Mouse (Mus musculus): Measurements from ENCODE around the gene Fancd2os. TPM values are rescaled to one million over a fixed set of nuclear protein-coding genes. Genes with fewer than 3 reads are reported as not detected.

The Fancd2os gene
- total RNA-seq, 1 experiment = 0.45 TPM

DNA sequence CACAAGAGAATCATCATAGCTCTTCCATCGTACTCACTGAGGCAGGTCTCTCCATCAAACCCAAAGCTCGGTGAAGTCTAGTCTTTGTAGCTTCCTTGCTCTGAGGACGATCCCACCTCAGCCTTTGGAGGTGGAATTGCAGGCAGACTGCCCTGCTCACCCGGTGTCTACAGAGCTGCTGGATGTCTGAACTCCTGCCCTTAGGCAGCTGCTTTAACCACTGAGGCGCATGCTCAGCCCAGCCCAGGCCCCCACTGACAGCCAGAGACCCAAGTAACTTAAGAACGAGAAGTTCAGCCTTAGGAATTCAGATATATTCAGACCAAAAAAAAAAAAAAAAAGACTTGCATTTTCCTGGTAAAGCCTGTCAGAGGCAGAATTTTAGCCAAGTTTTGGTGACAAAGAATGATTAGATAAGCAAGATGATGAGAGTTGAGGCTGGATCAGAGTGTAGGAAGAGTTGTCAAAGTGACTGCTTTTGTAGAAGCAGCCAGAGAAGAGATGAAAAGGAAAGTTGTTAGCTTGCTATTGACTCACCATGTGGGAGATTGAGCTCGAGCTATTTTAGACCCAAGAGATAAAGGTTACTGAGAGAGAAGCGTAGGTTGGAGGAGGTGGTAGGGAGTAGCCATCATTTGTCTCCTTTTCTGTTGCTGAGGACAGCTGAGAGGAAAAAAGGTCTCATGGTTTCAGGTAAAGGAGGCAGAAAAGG, 11.9 kb upstream of the Fancd2os start:
- no peak overlapping the region for H3K27ac ChIP-seq (ENCODE audit: insufficient read depth, low read depth, low read length, poor library complexity, severe bottlenecking)
- H3K36me3 ChIP-seq (ENCODE audit: control insufficient read depth, insufficient read depth, low read length, poor library complexity, severe bottlenecking) = peaks cover 18% of the 10 kb centered on the region
- in situ Hi-C loops (cut with MboI; ENCODE audit: low sequenced_read_pairs in 2 of 2, unreplicated experiment in 2 of 2) = no loop called here
- peaks cover 0 to 4% of the 10 kb centered on the region in 2 experiments; a peak in 1 of 4 replicates for H3K4me1 ChIP-seq (ENCODE audit: control insufficient read depth in 2 of 2, insufficient read depth in 2 of 2, low read length in 2 of 2, poor library complexity in 1 of 2)
- TF ChIP-seq CHD2 (IDR thresholded peaks at IDR 0.05; ENCODE audit: low read depth, low read length) (no peak), ZNF384 (IDR thresholded peaks at IDR 0.05; ENCODE audit: low read depth, low read length) (no peak), HCFC1 (IDR thresholded peaks at IDR 0.05; ENCODE audit: borderline replicate concordance, insufficient read depth, low read length) (no peak), MAFK (IDR thresholded peaks at IDR 0.05; ENCODE audit: insufficient read depth, low read depth, low read length) (no peak), ZC3H11A (IDR thresholded peaks at IDR 0.05; ENCODE audit: borderline replicate concordance, low read depth, low read length) (no peak)
- H3K9ac ChIP-seq (ENCODE audit: insufficient read depth, low read depth, low read length, poor library complexity, severe bottlenecking) = no peak overlapping the region
- no peaks in the 10 kb centered on the region for H3K9me3 ChIP-seq (ENCODE audit: control insufficient read depth, insufficient read depth, low read depth, low read length)
- H3K4me3 ChIP-seq (ENCODE audit: insufficient read depth in 1 of 2, low read depth in 1 of 2, low read length in 2 of 2, poor library complexity in 1 of 2, severe bottlenecking in 1 of 2) = no peak overlapping the region
- no peak for DNase-seq (ENCODE audit: low read depth, low spot score)

GRCm38 (mm10) chr6:113609293-113609692, 8.8 kb upstream of the Fancd2os start:
- H3K27ac ChIP-seq (ENCODE audit: insufficient read depth, low read depth, low read length, poor library complexity, severe bottlenecking) = no peak overlapping the region
- TF ChIP-seq ZNF384 (IDR thresholded peaks at IDR 0.05; ENCODE audit: low read depth, low read length) (no peak), MAFK (IDR thresholded peaks at IDR 0.05; ENCODE audit: insufficient read depth, low read depth, low read length) (no peak), ZC3H11A (IDR thresholded peaks at IDR 0.05; ENCODE audit: borderline replicate concordance, low read depth, low read length) (no peak), CHD2 (IDR thresholded peaks at IDR 0.05; ENCODE audit: low read depth, low read length) (no peak), HCFC1 (IDR thresholded peaks at IDR 0.05; ENCODE audit: borderline replicate concordance, insufficient read depth, low read length) (no peak)
- DNase-seq (ENCODE audit: low read depth, low spot score) = no peak
- peaks cover 0 to 2% of the 10 kb centered on the region in 2 experiments; a peak in 1 of 4 replicates for H3K4me1 ChIP-seq (ENCODE audit: control insufficient read depth in 2 of 2, insufficient read depth in 2 of 2, low read length in 2 of 2, poor library complexity in 1 of 2)
- no peak overlapping the region for H3K9ac ChIP-seq (ENCODE audit: insufficient read depth, low read depth, low read length, poor library complexity, severe bottlenecking)
- H3K36me3 ChIP-seq (ENCODE audit: control insufficient read depth, insufficient read depth, low read length, poor library complexity, severe bottlenecking) = peaks cover 7% of the 10 kb centered on the region
- H3K4me3 ChIP-seq (ENCODE audit: insufficient read depth in 1 of 2, low read depth in 1 of 2, low read length in 2 of 2, poor library complexity in 1 of 2, severe bottlenecking in 1 of 2) = no peak overlapping the region
- no peaks in the 10 kb centered on the region for H3K9me3 ChIP-seq (ENCODE audit: control insufficient read depth, insufficient read depth, low read depth, low read length)
- in situ Hi-C loops (cut with MboI; ENCODE audit: low sequenced_read_pairs in 2 of 2, unreplicated experiment in 2 of 2) = no loop called here

DNA sequence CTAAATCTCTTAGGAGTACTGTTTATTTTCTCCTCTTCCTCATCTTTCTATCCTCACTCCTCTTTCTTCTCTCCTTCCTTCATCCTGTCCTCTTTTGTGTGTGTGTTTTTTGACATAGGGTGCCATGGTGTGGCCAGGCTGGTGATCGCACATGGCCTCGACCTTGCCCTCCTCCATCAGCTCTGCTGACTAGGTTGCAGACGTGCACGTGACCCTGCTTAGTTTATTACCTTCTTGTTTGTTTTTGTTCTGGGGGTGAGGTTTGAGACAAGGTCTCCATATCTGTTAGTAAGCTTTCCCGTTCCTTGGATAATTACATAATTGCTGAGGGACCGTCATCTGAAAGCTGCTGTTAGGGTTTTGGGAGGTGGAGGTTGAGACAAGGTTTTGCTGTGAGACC, 8.4 kb upstream of the Fancd2os start:
- in situ Hi-C loops (cut with MboI; ENCODE audit: low sequenced_read_pairs in 2 of 2, unreplicated experiment in 2 of 2) = no loop called here
- no peak for DNase-seq (ENCODE audit: low read depth, low spot score)
- peaks cover 4% of the 10 kb centered on the region for H3K36me3 ChIP-seq (ENCODE audit: control insufficient read depth, insufficient read depth, low read length, poor library complexity, severe bottlenecking)

GRCm38 (mm10) chr6:113605224-113605545, 4.7 kb upstream of the Fancd2os start:
- no peak for DNase-seq (ENCODE audit: low read depth, low spot score)
- peak overlapping the region; percentile 84 to 92 for H3K4me3 ChIP-seq (ENCODE audit: insufficient read depth in 1 of 2, low read depth in 1 of 2, low read length in 2 of 2, poor library complexity in 1 of 2, severe bottlenecking in 1 of 2)
- H3K9ac ChIP-seq (ENCODE audit: insufficient read depth, low read depth, low read length, poor library complexity, severe bottlenecking) = peak overlapping the region; percentile 93
- H3K27ac ChIP-seq (ENCODE audit: insufficient read depth, low read depth, low read length, poor library complexity, severe bottlenecking) = no peak overlapping the region
- no peaks in the 10 kb centered on the region for H3K9me3 ChIP-seq (ENCODE audit: control insufficient read depth, insufficient read depth, low read depth, low read length)
- 0 out of 2 replicates have a peak, but pooled peaks cover 2% of the 10 kb centered on the region for H3K36me3 ChIP-seq (ENCODE audit: control insufficient read depth, insufficient read depth, low read length, poor library complexity, severe bottlenecking)
- TF ChIP-seq MAFK (IDR thresholded peaks at IDR 0.05; ENCODE audit: insufficient read depth, low read depth, low read length) = no peak
- no peak for TF ChIP-seq ZC3H11A (IDR thresholded peaks at IDR 0.05; ENCODE audit: borderline replicate concordance, low read depth, low read length)
- TF ChIP-seq HCFC1 (IDR thresholded peaks at IDR 0.05; ENCODE audit: borderline replicate concordance, insufficient read depth, low read length) = no peak
- no peak for TF ChIP-seq CHD2 (IDR thresholded peaks at IDR 0.05; ENCODE audit: low read depth, low read length)
- TF ChIP-seq ZNF384 (IDR thresholded peaks at IDR 0.05; ENCODE audit: low read depth, low read length) = no peak
- peaks cover 0 to 7% of the 10 kb centered on the region in 2 experiments; a peak in 2 of 4 replicates for H3K4me1 ChIP-seq (ENCODE audit: control insufficient read depth in 2 of 2, insufficient read depth in 2 of 2, low read length in 2 of 2, poor library complexity in 1 of 2)
- in situ Hi-C loops (cut with MboI; ENCODE audit: low sequenced_read_pairs in 2 of 2, unreplicated experiment in 2 of 2) = no loop called here

More for the DNA sequence above, 8.4 kb upstream of the Fancd2os start:
- Histone ChIP-seq H3K4me3 (ENCODE audit: insufficient read depth in 1 of 2, low read depth in 1 of 2, low read length in 2 of 2, poor library complexity in 1 of 2, severe bottlenecking in 1 of 2) (no peak overlapping the region), H3K27ac (ENCODE audit: insufficient read depth, low read depth, low read length, poor library complexity, severe bottlenecking) (no peak overlapping the region), H3K9ac (ENCODE audit: insufficient read depth, low read depth, low read length, poor library complexity, severe bottlenecking) (no peak overlapping the region), H3K4me1 (ENCODE audit: control insufficient read depth in 2 of 2, insufficient read depth in 2 of 2, low read length in 2 of 2, poor library complexity in 1 of 2) (peaks cover 0 to 2% of the 10 kb centered on the region in 2 experiments; a peak in 1 of 4 replicates), H3K9me3 (ENCODE audit: control insufficient read depth, insufficient read depth, low read depth, low read length) (no peaks in the 10 kb centered on the region)
- no peak for TF ChIP-seq MAFK (IDR thresholded peaks at IDR 0.05; ENCODE audit: insufficient read depth, low read depth, low read length)
- no peak for TF ChIP-seq ZNF384 (IDR thresholded peaks at IDR 0.05; ENCODE audit: low read depth, low read length)
- TF ChIP-seq HCFC1 (IDR thresholded peaks at IDR 0.05; ENCODE audit: borderline replicate concordance, insufficient read depth, low read length) = no peak
- no peak for TF ChIP-seq CHD2 (IDR thresholded peaks at IDR 0.05; ENCODE audit: low read depth, low read length)
- no peak for TF ChIP-seq ZC3H11A (IDR thresholded peaks at IDR 0.05; ENCODE audit: borderline replicate concordance, low read depth, low read length)

All from ES-E14 (cell line).